Mouse (Mus musculus) liver, embryonic 12.5 days (tissue): ENCODE measurements around the gene Nrxn3. TPM values are rescaled to one million over a fixed set of nuclear protein-coding genes. Genes with fewer than 3 reads are reported as not detected.

Experiments
- ATAC-seq: fragments of 200-750 bp; cut with Nextera tagmentation; 2 replicates; pipeline ENCODE4 v1.8.0; 2017; ENCODE audit warnings: moderate number of reproducible peaks, mild to moderate bottlenecking, moderate library complexity
- H3K27ac ChIP-seq: fragments of 300-500 bp; sonication (generic); 2 replicates; pipeline ENCODE4 v1.5.1; 2016; ENCODE audit warnings: mild to moderate bottlenecking
- H3K27me3 ChIP-seq: fragments of 300-500 bp; sonication (generic); replicated peaks from 2 replicates; pipeline ENCODE4 v1.6.1; 2016; ENCODE audit warnings: mild to moderate bottlenecking, moderate library complexity
- H3K36me3 ChIP-seq: fragments of 300-500 bp; sonication (generic); 2 replicates; pipeline ENCODE4 v1.6.1; 2016; ENCODE audit warnings: mild to moderate bottlenecking, moderate library complexity
- H3K4me1 ChIP-seq: fragments of 300-500 bp; sonication (generic); 2 replicates; pipeline ENCODE4 v1.6.1; 2016
- H3K4me2 ChIP-seq: fragments of 300-500 bp; sonication (generic); 2 replicates; pipeline ENCODE4 v1.6.1; 2016; ENCODE audit warnings: mild to moderate bottlenecking, moderate library complexity
- H3K4me3 ChIP-seq: fragments of 300-500 bp; sonication (generic); 2 replicates; pipeline ENCODE4 v1.5.1; 2016; ENCODE audit warnings: mild to moderate bottlenecking, moderate library complexity
- H3K9ac ChIP-seq: fragments of 300-500 bp; sonication (generic); 2 replicates; pipeline ENCODE4 v1.6.1; 2016; ENCODE audit warnings: mild to moderate bottlenecking, moderate library complexity
- H3K9me3 ChIP-seq: fragments of 300-500 bp; sonication (generic); replicated peaks from 2 replicates; pipeline ENCODE4 v1.6.1; 2016; ENCODE audit warnings: mild to moderate bottlenecking, moderate library complexity
- WGBS: fragments of 180-500 bp; shearing (Covaris S2); methylation state at CpG from one replicate; pipeline ENCODE4 v1.1.7; 2016; ENCODE audit not compliant: insufficient replicate concordance; 5-methylcytosine and 5-hydroxymethylcytosine counted together
- polyA plus RNA-seq: library from polyadenylated mRNA; unstranded; fragments of >200 nt; fragmentation: Nextera tagmentation; extraction: Ambion mirVana; gene quantifications from 2 replicates; pipeline ENCODE4 v1.2.1, GENCODE M21; 2016

The Nrxn3 gene
- polyA plus RNA-seq, 1 experiment from 2014 or later = 1.4 TPM

GRCm38 (mm10) chr12:88818622-88819334 is 96.1 kb downstream of the Nrxn3 start:
- no peaks in the 10 kb centered on the region for H3K9me3 ChIP-seq
- no peaks in the 10 kb centered on the region for H3K4me1 ChIP-seq
- WGBS = 73% methylated on average over 4 of the region's 4 CpGs
- H3K9ac ChIP-seq = no peak overlapping the region
- no peak overlapping the region for H3K4me3 ChIP-seq
- H3K27ac ChIP-seq = no peak overlapping the region
- no peaks in the 10 kb centered on the region for H3K27me3 ChIP-seq
- ATAC-seq = no peak
- H3K4me2 ChIP-seq = no peak overlapping the region
- no peaks in the 10 kb centered on the region for H3K36me3 ChIP-seq

DNA sequence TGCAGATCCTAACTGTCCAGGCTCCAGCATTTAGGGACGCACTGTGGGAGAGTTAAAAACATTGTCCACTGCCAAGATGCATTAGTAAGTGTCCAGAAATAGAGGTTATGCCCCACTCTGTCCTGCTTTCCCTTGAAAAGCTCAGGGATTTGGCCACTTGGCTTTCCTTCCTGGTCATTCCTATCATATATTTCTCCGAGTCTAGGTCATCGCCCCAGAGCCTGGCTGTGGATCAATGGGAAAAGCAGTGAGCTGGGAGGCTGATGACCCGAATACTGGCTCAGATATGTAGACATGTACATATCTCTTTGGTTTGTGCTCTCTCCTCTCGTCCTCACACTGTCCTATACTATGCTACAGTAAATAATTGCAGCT is 96.6 kb downstream of the Nrxn3 start:
- Histone ChIP-seq H3K4me3 (no peak overlapping the region), H3K27me3 (no peaks in the 10 kb centered on the region), H3K4me2 (no peak overlapping the region), H3K9me3 (no peaks in the 10 kb centered on the region), H3K4me1 (no peaks in the 10 kb centered on the region), H3K9ac (no peak overlapping the region), H3K27ac (no peak overlapping the region), H3K36me3 (no peaks in the 10 kb centered on the region)
- 53% methylated on average over 5 of the region's 5 CpGs for WGBS
- no peak for ATAC-seq

GRCm38 (mm10) chr12:88820131-88820530 is 97.5 kb downstream of the Nrxn3 start:
- no peak for ATAC-seq
- WGBS = 22% methylated on average over 3 of the region's 3 CpGs
- H3K27ac ChIP-seq = no peak overlapping the region
- no peak overlapping the region for H3K4me3 ChIP-seq
- H3K9me3 ChIP-seq = no peaks in the 10 kb centered on the region
- no peaks in the 10 kb centered on the region for H3K36me3 ChIP-seq
- H3K27me3 ChIP-seq = no peaks in the 10 kb centered on the region
- H3K4me2 ChIP-seq = no peak overlapping the region
- no peak overlapping the region for H3K9ac ChIP-seq
- H3K4me1 ChIP-seq = no peaks in the 10 kb centered on the region

- Histone ChIP-seq H3K27me3 (no peaks in the 10 kb centered on the region), H3K4me2 (no peak overlapping the region), H3K36me3 (no peaks in the 10 kb centered on the region), H3K9me3 (no peaks in the 10 kb centered on the region), H3K9ac (no peak overlapping the region), H3K27ac (no peak overlapping the region), H3K4me3 (no peak overlapping the region), H3K4me1 (no peaks in the 10 kb centered on the region)
- WGBS = 61% methylated on average over 1 of the region's 1 CpGs
- ATAC-seq = no peak
Measured at GRCm38 (mm10) chr12:88830851-88831250, 108.2 kb downstream of the Nrxn3 start.

GRCm38 (mm10) chr12:88835821-88836220 is 113.1 kb downstream of the Nrxn3 start:
- 19% methylated on average over 2 of the region's 2 CpGs for WGBS
- no peak for ATAC-seq
- no peak overlapping the region for H3K4me3 ChIP-seq

GRCm38 (mm10) chr12:88839724-88840123 is 117.0 kb downstream of the Nrxn3 start:
- 76% methylated on average over 7 of the region's 7 CpGs for WGBS
- no peak overlapping the region for H3K4me2 ChIP-seq
- no peak for ATAC-seq
- H3K4me3 ChIP-seq = no peak overlapping the region
- H3K27me3 ChIP-seq = no peaks in the 10 kb centered on the region
- H3K36me3 ChIP-seq = no peaks in the 10 kb centered on the region
- no peak overlapping the region for H3K9ac ChIP-seq
- no peak overlapping the region for H3K27ac ChIP-seq
- H3K9me3 ChIP-seq = no peaks in the 10 kb centered on the region
- no peaks in the 10 kb centered on the region for H3K4me1 ChIP-seq

More at GRCm38 (mm10) chr12:88835821-88836220, 113.1 kb downstream of the Nrxn3 start:
- no peak overlapping the region for H3K9ac ChIP-seq
- H3K4me2 ChIP-seq = no peak overlapping the region
- no peak overlapping the region for H3K27ac ChIP-seq
- no peaks in the 10 kb centered on the region for H3K9me3 ChIP-seq
- no peaks in the 10 kb centered on the region for H3K27me3 ChIP-seq
- no peaks in the 10 kb centered on the region for H3K4me1 ChIP-seq
- H3K36me3 ChIP-seq = no peaks in the 10 kb centered on the region

- no peak overlapping the region for H3K4me3 ChIP-seq
- 77% methylated on average over 6 of the region's 6 CpGs for WGBS
- H3K4me2 ChIP-seq = no peak overlapping the region
- no peaks in the 10 kb centered on the region for H3K27me3 ChIP-seq
- no peak overlapping the region for H3K9ac ChIP-seq
- no peaks in the 10 kb centered on the region for H3K9me3 ChIP-seq
- H3K4me1 ChIP-seq = no peaks in the 10 kb centered on the region
- H3K36me3 ChIP-seq = no peaks in the 10 kb centered on the region
- no peak overlapping the region for H3K27ac ChIP-seq
- ATAC-seq = no peak
Measured at GRCm38 (mm10) chr12:88841350-88841749, 118.7 kb downstream of the Nrxn3 start.

DNA sequence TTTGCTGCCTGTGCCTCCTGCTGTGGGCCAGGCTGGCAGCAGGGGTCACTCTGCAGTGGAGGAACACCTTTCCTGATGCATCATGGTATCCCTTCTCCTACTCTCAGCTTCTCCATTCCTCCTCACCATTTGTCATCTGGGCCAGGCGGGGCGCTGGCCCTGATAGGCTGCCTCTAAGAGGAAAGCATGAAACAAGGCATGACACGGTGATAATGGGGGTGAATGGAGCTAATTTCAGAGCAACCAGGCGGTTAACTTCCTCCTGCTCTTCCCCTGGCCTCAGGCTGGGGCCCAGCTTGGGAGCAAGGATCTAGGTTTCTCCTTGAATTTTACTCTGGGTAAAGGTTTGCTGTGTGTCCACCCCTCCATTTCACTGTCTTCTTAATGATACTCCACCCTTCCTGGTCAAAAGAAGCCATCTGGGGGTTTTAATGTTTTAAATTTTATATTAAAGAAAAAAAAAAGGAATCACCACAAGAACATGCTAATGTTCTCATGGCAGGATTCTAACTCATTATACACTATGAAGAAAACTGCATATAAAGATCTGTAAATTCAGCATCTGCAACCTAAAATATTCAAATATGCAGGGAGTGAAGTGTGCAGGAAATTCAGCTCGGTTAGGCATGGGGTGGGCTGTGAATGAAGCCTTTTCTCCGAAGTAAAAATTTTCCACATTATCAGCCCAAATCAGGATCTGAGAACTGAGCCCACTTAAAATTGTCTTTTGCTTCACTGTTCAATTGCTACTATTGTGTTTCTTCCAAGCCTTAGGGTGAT is 127.9 kb downstream of the Nrxn3 start:
- WGBS = 28% methylated on average over 6 of the region's 6 CpGs
- H3K4me3 ChIP-seq = no peak overlapping the region
- H3K4me1 ChIP-seq = no peaks in the 10 kb centered on the region
- H3K4me2 ChIP-seq = no peak overlapping the region
- no peaks in the 10 kb centered on the region for H3K9me3 ChIP-seq
- no peak for ATAC-seq
- H3K27ac ChIP-seq = no peak overlapping the region
- no peaks in the 10 kb centered on the region for H3K36me3 ChIP-seq
- H3K9ac ChIP-seq = no peak overlapping the region
- no peaks in the 10 kb centered on the region for H3K27me3 ChIP-seq

GRCm38 (mm10) chr12:88854039-88854438 is 131.4 kb downstream of the Nrxn3 start:
- 57% methylated on average over 4 of the region's 4 CpGs for WGBS

GRCm38 (mm10) chr12:88857701-88858100 is 135.0 kb downstream of the Nrxn3 start:
- Histone ChIP-seq H3K4me2 (no peak overlapping the region), H3K9ac (no peak overlapping the region), H3K4me3 (no peak overlapping the region), H3K36me3 (no peaks in the 10 kb centered on the region), H3K27me3 (no peaks in the 10 kb centered on the region), H3K27ac (no peak overlapping the region), H3K9me3 (no peaks in the 10 kb centered on the region), H3K4me1 (no peaks in the 10 kb centered on the region)
- no peak for ATAC-seq
- WGBS = 63% methylated on average over 2 of the region's 2 CpGs

More at GRCm38 (mm10) chr12:88854039-88854438, 131.4 kb downstream of the Nrxn3 start:
- Histone ChIP-seq H3K4me2 (no peak overlapping the region), H3K9ac (no peak overlapping the region), H3K27ac (no peak overlapping the region), H3K36me3 (no peaks in the 10 kb centered on the region), H3K27me3 (no peaks in the 10 kb centered on the region), H3K4me1 (no peaks in the 10 kb centered on the region), H3K4me3 (no peak overlapping the region), H3K9me3 (no peaks in the 10 kb centered on the region)
- ATAC-seq = no peak

DNA sequence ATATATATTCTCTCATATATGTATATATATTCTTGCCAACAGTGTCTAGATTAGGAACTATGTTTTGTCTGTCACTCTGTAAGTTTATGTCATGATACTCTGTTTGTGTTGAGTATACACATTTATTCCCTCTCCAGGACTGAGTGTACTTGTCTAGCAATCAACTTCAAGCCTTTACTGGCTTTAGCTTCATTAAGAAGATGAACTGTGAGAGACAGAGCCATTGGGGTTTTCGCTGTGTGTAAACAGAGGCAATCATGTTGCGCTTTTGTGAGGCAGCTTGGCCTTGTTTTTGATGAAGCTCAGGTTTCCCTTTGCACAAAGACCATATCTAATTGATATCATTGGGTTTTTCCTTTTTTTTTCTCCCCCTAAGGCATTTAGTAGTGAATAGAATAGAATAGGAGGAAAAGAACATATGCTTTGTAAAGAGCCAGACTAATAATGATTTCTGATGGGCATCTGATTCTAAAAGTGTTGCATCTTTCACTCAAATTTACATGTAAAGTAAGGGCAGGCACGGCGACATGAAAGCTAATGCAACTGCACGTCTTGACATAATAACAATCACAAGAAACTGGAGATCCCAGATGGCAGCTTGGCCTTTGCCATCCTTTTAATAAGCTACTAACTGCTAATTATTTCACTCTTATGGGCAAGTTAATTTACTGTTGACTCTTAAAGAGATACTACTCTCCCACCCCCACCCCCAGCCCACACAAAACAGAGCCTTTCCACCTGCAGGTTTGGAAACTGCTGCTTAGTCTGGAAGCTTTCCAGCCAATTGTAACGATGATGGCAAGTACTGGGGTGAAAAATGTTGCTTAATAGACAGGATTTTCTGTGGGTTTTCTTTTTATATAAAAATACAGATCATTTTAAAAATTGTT is 137.0 kb downstream of the Nrxn3 start:
- Histone ChIP-seq H3K36me3 (no peaks in the 10 kb centered on the region), H3K4me1 (no peaks in the 10 kb centered on the region), H3K4me2 (no peak overlapping the region), H3K9me3 (no peaks in the 10 kb centered on the region), H3K27ac (no peak overlapping the region), H3K27me3 (no peaks in the 10 kb centered on the region), H3K4me3 (no peak overlapping the region), H3K9ac (no peak overlapping the region)
- WGBS = 69% methylated on average over 6 of the region's 6 CpGs
- ATAC-seq = no peak

DNA sequence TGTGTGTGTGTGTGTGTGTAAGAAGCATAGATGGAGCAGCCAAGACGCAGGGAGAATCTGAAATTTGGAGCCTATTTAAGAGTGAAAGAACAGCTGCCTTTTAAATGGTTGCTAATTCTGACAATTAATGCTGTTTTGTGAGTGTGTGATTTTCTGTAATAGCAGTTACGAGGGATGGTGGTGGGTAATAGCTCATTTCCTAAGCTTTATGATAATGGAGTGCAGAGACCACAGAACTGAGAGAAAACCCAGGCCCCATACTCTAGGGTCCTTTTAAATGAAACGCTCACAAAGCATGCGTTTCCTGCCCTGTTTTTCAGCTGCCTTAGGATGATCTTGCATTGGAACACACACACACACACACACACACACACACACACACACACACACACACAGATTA is 137.7 kb downstream of the Nrxn3 start:
- 63% methylated on average over 4 of the region's 4 CpGs for WGBS
- H3K4me3 ChIP-seq = no peak overlapping the region
- no peaks in the 10 kb centered on the region for H3K9me3 ChIP-seq
- H3K27me3 ChIP-seq = no peaks in the 10 kb centered on the region
- H3K9ac ChIP-seq = no peak overlapping the region
- no peaks in the 10 kb centered on the region for H3K36me3 ChIP-seq
- H3K4me1 ChIP-seq = no peaks in the 10 kb centered on the region
- ATAC-seq = no peak
- no peak overlapping the region for H3K4me2 ChIP-seq
- H3K27ac ChIP-seq = no peak overlapping the region
